Mouse (Mus musculus): ENCODE results near the gene Phldb3. TPM values are rescaled to one million over a fixed set of nuclear protein-coding genes. Genes with fewer than 3 reads are reported as not detected.

The Phldb3 gene
- polyA plus RNA-seq, 1 experiment, result 5.9 TPM

- no peak for DNase-seq
- TF ChIP-seq POLR2A (IDR thresholded peaks at IDR 0.05; ENCODE audit: borderline replicate concordance, extremely low read depth, low read depth, low read length) (no peak), CTCF (IDR thresholded peaks at IDR 0.05; ENCODE audit: insufficient read depth, low read length) (no peak)
- Histone ChIP-seq H3K4me1 (ENCODE audit: control insufficient read depth, insufficient read depth, low read length) (peaks cover 2% of the 10 kb centered on the region; the same call in 1 of the 2 replicates), H3K4me3 (replicated peaks; ENCODE audit: extremely low read depth, low read depth, low read length) (no peak overlapping the region)
- WGBS, result 79% methylated on average over 6 of the region's 6 CpGs
Observed at GRCm38 (mm10) chr7:24592781-24593180, 17.8 kb upstream of the Phldb3 start.

GRCm38 (mm10) chr7:24593621-24594308 lies 16.8 kb upstream of the Phldb3 start:
- DNase-seq, result peak; percentile 71
- TF ChIP-seq CTCF (IDR thresholded peaks at IDR 0.05; ENCODE audit: insufficient read depth, low read length) (no peak), POLR2A (IDR thresholded peaks at IDR 0.05; ENCODE audit: borderline replicate concordance, extremely low read depth, low read depth, low read length) (no peak; the same call in 1 of the 2 replicates)
- WGBS, result 1% methylated on average over 39 of the region's 39 CpGs
- H3K4me3 ChIP-seq (replicated peaks; ENCODE audit: extremely low read depth, low read depth, low read length), result peak overlapping the region; percentile 77
- no peaks in the 10 kb centered on the region; the same call in 1 of the 2 replicates for H3K4me1 ChIP-seq (ENCODE audit: control insufficient read depth, insufficient read depth, low read length)

DNA sequence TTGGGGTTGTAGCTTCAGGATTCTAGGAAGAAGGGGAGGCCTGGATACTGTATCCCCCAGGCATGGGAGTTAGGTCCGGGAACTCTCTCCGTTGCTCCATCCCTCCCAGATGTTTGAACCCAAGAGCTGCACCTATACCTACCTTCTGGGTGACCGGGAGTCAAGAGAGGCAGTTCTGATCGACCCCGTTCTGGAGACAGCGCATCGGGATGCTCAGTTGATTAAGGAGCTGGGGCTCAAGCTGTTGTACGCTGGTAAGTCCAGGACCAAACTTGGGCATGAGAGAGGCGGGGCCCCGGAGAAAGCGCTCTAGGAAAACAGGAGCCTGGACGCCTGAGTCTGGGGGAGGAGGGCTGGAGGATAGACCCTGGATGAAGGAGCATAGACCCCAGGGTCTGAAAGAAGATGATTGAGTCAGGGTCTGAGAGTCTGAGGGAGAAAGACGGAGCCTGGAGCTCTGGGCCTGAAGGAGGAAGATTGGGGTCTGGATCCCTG lies 16.2 kb upstream of the Phldb3 start:
- DNase-seq, result no peak
- TF ChIP-seq CTCF (IDR thresholded peaks at IDR 0.05; ENCODE audit: insufficient read depth, low read length) (no peak), POLR2A (IDR thresholded peaks at IDR 0.05; ENCODE audit: borderline replicate concordance, extremely low read depth, low read depth, low read length) (no peak)
- WGBS, result 12% methylated on average over 13 of the region's 13 CpGs

DNA sequence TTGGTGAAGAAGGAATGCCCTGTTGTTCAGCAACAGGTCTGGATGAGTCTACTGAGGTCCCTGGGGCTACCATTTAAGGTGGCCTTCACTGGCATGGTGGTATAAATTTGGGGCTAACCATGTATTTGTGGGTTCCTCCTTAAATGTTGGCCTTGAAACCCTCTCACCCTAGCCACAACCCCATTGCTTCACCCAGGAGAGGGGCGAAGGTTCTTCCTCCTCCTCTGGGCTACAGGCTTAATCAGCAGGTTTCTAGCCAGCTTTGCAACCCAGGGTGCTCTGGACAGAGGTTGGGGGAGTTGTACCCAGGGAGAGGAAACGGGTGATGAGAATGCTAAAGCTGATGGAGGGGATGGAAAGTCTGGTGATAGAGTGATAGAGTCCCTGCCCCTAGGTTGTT lies 15.1 kb upstream of the Phldb3 start:
- no peak for TF ChIP-seq CTCF (IDR thresholded peaks at IDR 0.05; ENCODE audit: insufficient read depth, low read length)
- no peak for TF ChIP-seq POLR2A (IDR thresholded peaks at IDR 0.05; ENCODE audit: borderline replicate concordance, extremely low read depth, low read depth, low read length)
- H3K4me1 ChIP-seq (ENCODE audit: control insufficient read depth, insufficient read depth, low read length), result no peaks in the 10 kb centered on the region; the same call in 1 of the 2 replicates
- 68% methylated on average over 2 of the region's 2 CpGs for WGBS
- no peak for DNase-seq
- H3K4me3 ChIP-seq (replicated peaks; ENCODE audit: extremely low read depth, low read depth, low read length), result no peak overlapping the region

More for the DNA sequence above, 16.2 kb upstream of the Phldb3 start:
- no peaks in the 10 kb centered on the region; the same call in 1 of the 2 replicates for H3K4me1 ChIP-seq (ENCODE audit: control insufficient read depth, insufficient read depth, low read length)
- H3K4me3 ChIP-seq (replicated peaks; ENCODE audit: extremely low read depth, low read depth, low read length), result peak overlapping the region; percentile 77

DNA sequence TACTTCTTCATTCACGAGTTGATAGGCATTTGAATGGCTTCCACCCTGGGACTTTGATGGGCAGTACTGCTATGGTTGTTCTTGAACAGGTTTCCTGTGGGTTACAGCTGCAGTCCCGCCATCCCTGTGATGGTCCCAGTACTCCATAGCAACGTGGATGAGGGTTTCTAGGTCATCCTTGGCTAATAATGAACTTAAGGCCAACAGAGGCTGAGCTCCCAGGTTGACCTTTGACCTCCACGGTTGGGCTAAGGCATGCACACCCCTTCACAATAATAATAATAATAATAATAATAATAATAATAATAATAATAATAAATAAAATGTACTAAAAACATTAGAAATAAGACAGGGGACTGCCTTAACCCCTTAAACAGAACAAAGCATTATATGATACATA lies 12.4 kb upstream of the Phldb3 start:
- WGBS, result 63% methylated on average over 4 of the region's 4 CpGs
- Histone ChIP-seq H3K4me1 (ENCODE audit: control insufficient read depth, insufficient read depth, low read length) (no peaks in the 10 kb centered on the region; the same call in none of the 2 replicates), H3K4me3 (replicated peaks; ENCODE audit: extremely low read depth, low read depth, low read length) (no peak overlapping the region)
- no peak for TF ChIP-seq POLR2A (IDR thresholded peaks at IDR 0.05; ENCODE audit: borderline replicate concordance, extremely low read depth, low read depth, low read length)
- TF ChIP-seq CTCF (IDR thresholded peaks at IDR 0.05; ENCODE audit: insufficient read depth, low read length), result no peak
- DNase-seq, result no peak

GRCm38 (mm10) chr7:24599211-24600067 lies 11.1 kb upstream of the Phldb3 start:
- Histone ChIP-seq H3K4me3 (replicated peaks; ENCODE audit: extremely low read depth, low read depth, low read length) (no peak overlapping the region), H3K4me1 (ENCODE audit: control insufficient read depth, insufficient read depth, low read length) (no peaks in the 10 kb centered on the region; the same call in 1 of the 2 replicates)
- 66% methylated on average over 15 of the region's 15 CpGs for WGBS
- TF ChIP-seq POLR2A (IDR thresholded peaks at IDR 0.05; ENCODE audit: borderline replicate concordance, extremely low read depth, low read depth, low read length), result no peak
- peak; percentile 28 for TF ChIP-seq CTCF (IDR thresholded peaks at IDR 0.05; ENCODE audit: insufficient read depth, low read length)
- no peak for DNase-seq

- TF ChIP-seq POLR2A (IDR thresholded peaks at IDR 0.05; ENCODE audit: borderline replicate concordance, extremely low read depth, low read depth, low read length), result no peak
- peak; percentile 100 for TF ChIP-seq CTCF (IDR thresholded peaks at IDR 0.05; ENCODE audit: insufficient read depth, low read length)
- no peaks in the 10 kb centered on the region; the same call in 1 of the 2 replicates for H3K4me1 ChIP-seq (ENCODE audit: control insufficient read depth, insufficient read depth, low read length)
- H3K4me3 ChIP-seq (replicated peaks; ENCODE audit: extremely low read depth, low read depth, low read length), result no peak overlapping the region
- WGBS, result 6% methylated on average over 13 of the region's 13 CpGs
- DNase-seq, result peak; percentile 94
Observed at GRCm38 (mm10) chr7:24600941-24601597, 9.5 kb upstream of the Phldb3 start.

- TF ChIP-seq CTCF (IDR thresholded peaks at IDR 0.05; ENCODE audit: insufficient read depth, low read length) (no peak), POLR2A (IDR thresholded peaks at IDR 0.05; ENCODE audit: borderline replicate concordance, extremely low read depth, low read depth, low read length) (no peak)
- 70% methylated on average over 7 of the region's 7 CpGs for WGBS
- Histone ChIP-seq H3K4me1 (ENCODE audit: control insufficient read depth, insufficient read depth, low read length) (no peaks in the 10 kb centered on the region; the same call in 1 of the 2 replicates), H3K4me3 (replicated peaks; ENCODE audit: extremely low read depth, low read depth, low read length) (no peak overlapping the region)
- no peak for DNase-seq
Observed at GRCm38 (mm10) chr7:24605561-24605960, 5.0 kb upstream of the Phldb3 start.

DNA sequence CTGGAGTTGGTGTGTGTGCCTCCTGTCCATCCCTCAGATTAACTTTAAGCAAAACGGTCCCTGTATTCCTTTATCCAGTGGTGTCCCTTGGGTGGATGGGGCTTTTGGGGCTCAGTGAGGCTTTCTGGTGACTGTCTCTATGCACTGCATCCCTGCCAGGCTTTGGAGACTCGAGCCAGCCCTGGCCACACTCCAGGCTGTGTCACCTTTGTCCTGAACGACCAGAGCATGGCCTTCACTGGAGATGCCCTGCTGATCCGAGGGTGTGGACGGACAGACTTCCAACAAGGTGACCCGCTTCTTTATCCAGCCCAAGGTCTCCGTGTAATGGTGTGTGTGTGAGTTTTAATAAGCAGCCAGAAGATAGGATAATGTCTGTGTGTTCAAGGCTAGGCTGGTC lies 4.5 kb upstream of the Phldb3 start:
- DNase-seq, result no peak
- TF ChIP-seq POLR2A (IDR thresholded peaks at IDR 0.05; ENCODE audit: borderline replicate concordance, extremely low read depth, low read depth, low read length) (no peak), CTCF (IDR thresholded peaks at IDR 0.05; ENCODE audit: insufficient read depth, low read length) (no peak)
- Histone ChIP-seq H3K4me3 (replicated peaks; ENCODE audit: extremely low read depth, low read depth, low read length) (no peak overlapping the region), H3K4me1 (ENCODE audit: control insufficient read depth, insufficient read depth, low read length) (no peaks in the 10 kb centered on the region; the same call in 1 of the 2 replicates)
- 81% methylated on average over 7 of the region's 7 CpGs for WGBS
